Mouse (Mus musculus) embryo, embryonic 10.5 days (tissue): Measurements from ENCODE around the gene Gm26897.

Experiments used
- DNase-seq: peaks from one replicate; pipeline ENCODE4 v3.0.0-alpha.2; 2015; ENCODE audit warnings: low spot score

The Gm26897 gene

DNA sequence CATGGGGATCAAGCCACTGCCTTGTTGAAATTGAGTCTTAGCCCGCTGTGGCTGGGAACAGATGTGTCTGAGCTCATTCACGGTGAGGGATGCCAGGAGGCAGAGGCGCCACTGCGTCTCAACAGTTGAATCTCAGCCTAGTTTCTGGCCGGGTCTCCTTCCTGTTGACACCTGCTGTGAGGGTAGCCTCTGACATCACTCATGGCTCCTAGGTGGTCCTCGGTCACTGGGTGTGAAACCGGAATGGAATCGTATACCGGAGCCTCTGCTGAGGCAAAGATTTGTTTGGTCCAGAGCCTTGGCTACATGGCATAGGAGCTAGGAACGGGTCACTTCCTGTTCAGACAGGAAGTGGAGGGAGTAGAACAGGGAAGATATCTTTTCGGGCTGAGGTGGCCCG lies at the start of gene Gm26897:
Gene Gm26897 (plus strand): TSS at position 74 of the 400 bp plus-strand sequence.
- no peak for DNase-seq

DNA sequence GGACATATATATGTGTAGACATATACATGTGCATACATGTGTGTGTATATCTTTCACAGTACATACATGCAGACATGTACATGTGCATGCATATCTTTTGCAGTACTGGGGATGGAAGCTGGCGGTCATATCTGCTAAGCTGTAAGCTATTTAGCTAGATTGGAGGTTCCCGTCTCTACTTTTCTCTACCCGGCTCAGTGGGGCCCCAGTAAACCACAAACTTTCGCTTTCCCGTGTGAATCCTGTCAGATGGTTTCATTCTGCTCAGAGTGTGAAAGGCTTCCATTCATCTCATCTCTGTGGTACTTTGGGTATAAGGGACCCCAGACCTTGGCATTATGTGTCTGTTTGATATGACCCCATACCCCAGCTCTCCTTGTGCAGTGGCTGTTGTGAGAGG lies 46.4 kb upstream of the Gm26897 start:
- DNase-seq: no peak

DNA sequence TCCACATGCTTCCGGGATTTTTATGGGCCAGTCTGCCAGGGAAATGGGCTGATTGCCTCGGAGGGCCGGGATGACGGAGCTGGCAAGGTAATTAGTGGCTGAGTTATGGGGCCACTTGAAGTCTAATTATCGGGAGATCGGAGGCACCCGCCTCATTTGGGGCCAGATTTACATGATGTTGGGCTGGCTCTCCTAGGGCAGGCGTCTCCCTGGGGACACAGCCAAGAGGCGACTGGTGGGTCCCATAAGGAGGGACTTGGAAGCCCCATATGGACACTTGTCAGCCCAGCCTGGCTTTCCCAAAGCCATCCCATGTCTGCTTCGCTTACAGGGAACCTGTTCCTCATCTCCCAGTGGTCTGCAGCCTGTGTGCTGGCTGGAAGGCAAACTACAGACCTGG lies 45.1 kb upstream of the Gm26897 start:
- no peak for DNase-seq

DNA sequence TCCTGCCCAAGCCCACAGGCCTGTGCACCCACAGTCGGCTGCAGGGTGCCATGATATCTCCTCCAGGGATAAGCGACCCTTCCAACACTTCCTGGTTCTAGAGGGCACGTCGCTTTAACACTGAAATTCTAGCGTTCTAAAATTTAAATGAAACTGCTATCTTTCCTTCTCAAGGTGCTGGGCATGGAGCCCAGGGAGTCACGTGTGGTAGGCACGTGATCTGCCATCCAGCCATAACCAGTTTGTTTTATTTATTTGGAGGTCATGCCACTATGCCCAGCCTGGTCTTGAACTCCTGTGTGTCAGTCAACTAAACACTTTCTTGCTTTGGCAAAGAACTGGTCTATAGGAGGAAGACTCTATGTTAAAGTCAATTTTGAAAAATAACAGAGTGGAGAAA lies 35.7 kb upstream of the Gm26897 start:
- DNase-seq: no peak

DNA sequence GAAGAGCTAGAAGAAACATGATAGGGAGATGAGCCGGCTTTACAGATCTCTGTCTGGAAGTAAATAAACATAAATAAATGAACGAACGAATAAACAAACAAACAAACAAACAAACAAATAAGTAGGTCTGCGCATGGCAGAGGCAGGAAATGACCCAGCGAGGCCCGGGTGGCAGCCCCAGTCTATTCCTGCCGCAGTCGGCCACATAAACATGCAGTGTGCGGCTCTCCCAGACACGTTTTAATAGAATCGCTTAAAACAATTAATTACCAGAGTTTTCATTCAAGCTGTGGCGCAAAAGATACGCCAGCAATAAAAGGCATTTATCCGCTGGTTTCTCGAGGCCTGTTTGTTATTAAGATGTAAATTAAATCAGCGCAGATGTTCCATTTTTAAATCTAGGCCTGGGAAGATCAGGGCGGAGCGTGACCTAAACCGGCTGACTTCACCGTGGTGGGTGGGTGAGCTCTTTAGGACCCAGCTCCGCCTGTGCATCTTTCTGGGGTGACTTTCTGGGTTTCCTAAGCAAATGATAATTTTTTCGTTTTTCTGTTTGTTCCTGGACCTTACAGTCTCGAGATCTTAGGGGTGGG lies 33.9 kb upstream of the Gm26897 start:
- peak; percentile 36 for DNase-seq

DNA sequence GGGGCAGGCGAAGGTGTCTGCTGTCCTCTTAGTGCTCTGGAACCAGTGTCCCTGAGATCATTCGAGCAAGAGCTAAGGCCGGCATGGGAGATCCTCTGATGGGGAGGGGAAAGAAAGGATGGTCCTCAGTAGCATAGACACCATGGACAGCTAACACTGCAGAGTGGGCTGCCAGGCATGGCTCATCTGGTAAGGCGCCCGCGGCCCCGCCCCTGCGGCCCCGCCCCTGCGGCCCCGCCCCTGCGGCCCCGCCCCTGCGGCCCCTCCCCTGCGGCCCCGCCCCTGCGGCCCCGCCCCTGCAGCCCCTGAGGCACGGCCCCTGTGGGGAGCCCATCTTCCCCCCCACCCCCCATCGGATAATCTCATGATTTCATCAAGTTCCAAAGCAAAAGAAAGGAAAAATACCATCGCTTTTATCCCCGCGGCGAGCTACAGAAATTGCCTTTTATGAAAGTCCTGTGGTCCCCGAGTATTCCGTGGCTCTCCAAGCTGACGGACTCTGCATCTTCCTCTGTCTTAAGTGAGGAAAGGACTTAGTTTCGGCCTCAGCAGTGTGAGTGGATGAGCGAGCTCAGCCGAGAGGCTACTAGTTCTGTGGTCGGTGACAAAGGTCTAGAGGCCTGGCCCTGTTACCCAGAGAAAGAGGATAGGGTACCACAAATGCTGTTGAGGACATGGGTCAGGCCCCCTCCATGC lies 31.9 kb upstream of the Gm26897 start:
- peak; percentile 53 for DNase-seq

DNA sequence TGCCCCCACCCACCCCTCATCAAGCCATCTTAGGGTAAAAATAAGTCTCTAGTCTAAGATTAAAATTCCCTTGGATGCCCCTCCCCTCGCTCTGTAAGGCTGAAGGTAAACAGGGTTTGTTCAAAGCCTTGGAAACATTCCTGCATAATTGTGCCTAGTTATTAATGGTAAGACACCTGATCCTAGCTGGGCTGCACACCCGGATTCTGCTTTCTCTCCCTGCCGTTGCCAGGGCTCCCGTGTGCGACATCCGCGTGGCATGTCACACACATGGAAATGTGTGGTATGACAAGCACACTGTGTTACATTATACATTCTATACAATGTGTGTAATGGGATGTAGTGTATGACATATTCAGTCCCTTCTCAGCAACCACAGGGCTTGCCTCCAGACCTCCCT lies 30.1 kb upstream of the Gm26897 start:
- no peak for DNase-seq

DNA sequence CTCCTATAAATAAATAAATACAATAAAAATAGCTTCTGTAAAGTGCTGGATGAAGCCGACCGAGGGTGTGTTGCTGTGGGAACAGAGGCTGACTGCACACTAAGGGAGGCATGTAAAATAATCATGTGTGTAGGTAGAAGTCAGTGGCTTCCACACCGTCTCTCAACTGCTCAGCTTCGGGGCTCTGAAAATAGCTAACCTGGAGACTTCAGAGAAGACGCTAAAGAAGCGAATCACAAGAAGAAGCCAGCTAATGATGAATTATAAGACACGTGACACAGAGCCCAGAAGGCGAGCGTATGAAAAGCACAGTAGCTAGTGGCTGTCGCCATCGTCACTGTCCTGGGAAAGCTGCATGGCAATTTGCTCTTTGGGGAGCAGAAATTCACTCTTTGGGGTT lies 29.4 kb upstream of the Gm26897 start:
- DNase-seq: no peak

DNA sequence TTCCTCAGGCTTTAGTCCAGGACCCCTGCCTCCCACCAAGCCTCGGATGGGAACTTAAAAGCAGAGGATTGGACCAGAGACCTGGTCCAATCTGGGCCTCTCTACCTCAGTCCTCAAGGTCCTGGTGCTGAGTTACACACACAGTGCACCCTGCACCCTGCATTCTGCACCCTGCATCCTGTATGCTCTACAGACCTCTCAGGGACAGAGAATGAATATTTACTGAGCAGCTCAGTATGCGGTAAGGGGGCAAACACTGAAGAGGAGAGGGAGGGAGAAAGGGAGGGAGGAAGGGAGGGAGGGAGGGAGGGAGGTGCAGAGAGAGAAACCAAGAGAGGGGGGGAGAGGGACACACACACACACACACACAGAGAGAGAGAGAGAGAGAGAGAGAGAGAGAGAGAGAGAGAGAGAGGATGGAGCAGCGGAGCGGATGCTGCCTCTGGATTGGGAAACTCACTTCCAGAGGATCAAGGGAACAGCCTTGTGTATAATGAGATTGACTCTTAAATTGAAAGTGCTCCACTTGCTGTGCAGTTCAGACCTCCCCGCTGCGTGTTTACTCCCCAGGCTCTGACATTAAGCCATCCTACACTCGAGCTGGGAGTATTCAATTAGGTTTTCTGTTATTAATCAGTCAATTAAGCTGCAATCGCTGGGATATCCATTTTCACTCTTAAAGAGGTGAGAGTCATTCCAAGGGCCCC lies 24.4 kb upstream of the Gm26897 start:
- no peak for DNase-seq

DNA sequence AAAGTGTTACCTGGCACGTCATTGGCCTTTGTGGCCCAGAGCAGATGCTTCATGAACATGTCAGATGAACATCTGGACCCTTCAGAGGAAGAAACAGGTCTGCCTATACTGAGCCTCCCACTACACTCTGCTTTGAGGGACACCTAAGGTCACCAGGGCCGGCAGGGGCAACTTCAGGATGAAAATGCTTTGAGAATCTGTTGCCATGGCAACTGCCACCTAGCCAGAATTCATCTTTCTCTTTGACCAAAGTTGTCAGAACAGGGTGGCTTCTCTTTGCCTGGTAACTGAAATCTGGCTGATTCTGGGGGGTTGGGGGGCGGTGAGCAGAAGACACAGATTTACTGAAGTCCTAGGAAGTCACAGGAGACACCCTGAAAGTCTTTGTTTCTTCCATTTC lies 14.7 kb upstream of the Gm26897 start:
- no peak for DNase-seq

DNA sequence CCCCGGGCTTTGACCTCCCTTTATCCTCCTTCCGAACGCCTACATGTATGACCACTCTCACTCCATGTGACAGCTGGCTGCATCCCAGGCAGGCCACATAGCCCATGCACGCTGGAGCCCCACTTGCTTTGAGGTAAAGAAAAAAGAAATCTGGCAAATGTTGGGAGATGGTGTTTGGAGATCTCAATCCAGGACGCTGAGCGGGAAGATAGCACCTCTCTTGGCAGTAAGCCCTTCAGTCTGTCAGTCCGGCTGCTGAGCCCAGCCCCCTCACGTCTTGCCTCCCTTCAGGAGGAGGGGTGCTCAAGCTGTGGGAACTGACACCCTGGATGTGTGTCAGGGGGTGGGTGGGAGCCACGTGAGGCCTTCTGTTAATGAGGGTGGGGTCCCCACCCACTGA lies 13.0 kb upstream of the Gm26897 start:
- no peak for DNase-seq

DNA sequence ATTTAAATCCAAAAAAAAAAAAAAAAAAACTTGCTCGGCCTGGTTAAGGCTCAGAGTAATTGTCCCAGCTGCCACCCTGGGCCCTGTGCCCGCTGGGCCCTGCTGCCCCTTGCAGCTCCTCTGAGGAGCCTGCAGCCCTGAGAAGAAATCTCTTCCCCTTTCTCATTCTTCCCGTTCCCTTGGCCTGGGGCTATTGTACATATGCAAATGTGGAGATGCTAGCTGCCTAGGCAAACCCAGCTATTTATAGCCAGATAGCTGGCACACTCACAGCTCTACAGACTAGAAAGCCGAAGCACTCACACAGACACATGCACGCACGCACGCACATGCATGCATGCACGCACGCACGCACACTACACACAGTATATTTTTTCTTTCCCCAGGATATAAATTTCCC lies 9.0 kb upstream of the Gm26897 start:
- DNase-seq: peak; percentile 53

DNA sequence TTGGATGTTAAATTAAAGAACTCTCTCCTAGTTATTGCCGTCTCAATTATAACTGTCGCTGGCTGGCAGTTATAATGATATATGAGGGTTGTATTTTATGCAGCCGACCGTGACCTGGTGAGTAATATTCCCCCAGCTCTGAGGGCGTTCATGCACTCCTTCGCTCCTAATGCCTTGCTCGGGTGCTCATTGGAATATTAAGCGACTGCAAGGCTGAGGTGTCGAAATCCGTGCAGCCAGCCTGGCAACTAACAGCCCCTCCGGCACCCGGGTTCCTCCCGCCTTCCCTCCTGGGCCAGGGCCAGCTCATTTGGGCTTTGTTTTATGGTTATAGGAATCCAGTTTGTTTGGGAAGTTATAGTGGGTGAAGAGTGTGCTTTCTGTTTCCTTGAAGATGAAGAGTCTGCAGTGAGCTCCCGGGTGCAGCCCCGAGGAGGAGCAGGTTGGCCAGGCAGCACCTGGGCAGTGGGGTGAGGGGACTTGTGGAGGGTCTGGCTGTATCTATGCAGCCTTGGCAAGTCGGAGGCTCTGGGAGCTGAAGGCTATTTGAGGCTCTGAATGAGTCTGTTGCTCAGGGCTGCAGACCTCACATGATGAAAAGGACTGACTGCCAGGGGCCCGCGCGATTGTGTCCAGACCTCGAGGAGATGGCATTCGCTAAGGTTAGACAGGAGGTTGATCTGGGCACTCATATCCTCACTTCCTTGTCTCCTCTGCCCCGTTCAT lies 8.4 kb upstream of the Gm26897 start:
- DNase-seq: no peak

DNA sequence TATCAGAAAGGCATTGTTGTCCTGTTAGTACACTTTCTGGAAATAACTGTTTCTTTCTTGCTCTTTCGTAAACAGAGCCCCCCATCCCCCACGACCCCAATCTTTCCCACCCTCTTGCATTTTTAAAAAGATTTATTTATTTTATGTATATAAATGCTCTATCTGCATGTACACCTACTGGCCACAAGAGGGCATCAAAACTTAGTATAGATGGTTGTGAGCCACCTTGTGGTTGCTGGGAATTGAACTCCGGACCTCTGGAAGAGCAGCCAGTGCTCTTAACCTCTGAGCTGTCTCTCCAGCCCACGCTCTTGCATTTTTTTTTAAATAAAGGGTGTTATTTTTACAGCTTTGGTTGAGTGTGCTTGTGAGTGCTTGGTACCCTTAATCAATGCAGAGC lies 5.3 kb upstream of the Gm26897 start:
- DNase-seq: no peak

DNA sequence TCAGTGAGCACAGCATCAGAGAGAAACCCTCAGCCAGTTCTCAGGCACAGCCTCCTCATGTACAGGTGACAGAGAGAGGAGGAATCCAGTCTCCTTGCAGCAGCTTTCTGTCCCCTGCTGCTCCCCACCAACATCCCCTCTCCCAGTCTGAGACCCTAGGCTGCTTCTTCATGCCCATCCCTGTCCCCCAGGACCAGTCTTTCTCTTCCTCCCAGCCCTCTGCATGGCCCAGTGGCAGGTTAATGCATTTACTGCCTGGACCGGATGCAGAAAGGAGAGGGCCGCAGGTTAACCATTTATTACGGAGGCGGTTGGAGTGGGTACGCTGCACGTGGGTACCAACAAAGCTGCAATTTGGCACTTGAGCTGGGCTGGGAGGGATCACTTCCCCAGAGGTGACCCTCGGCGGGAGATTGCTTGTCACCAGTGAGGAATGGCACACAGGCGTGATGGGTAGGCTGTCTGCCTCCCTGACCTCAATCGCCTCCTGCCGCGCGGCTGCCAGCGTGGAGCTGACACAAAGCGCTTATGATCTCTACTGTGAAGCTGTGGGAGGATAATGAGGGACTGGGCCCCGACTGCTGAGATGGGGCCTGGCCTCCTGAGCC lies 3.1 kb upstream of the Gm26897 start:
- peak; percentile 47 for DNase-seq

DNA sequence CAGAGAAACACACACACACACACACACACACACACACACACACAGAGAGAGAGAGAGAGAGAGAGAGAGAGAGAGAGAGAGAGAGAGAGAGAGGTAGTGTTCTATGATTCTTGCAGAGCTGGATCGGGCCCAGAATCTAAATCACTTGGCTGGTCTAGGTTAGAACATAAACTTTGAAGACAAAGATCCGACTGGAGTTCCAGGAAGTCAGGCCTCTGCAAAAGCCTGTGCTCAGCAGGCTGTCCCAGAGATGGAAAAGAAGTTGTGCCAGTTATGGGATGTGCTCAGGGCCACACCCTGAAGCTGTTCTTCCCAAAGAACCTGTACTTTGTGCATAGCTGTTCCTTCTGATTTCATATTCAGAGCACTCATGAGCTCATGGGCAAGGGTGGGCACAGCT lies 1.5 kb upstream of the Gm26897 start:
- no peak for DNase-seq

DNA sequence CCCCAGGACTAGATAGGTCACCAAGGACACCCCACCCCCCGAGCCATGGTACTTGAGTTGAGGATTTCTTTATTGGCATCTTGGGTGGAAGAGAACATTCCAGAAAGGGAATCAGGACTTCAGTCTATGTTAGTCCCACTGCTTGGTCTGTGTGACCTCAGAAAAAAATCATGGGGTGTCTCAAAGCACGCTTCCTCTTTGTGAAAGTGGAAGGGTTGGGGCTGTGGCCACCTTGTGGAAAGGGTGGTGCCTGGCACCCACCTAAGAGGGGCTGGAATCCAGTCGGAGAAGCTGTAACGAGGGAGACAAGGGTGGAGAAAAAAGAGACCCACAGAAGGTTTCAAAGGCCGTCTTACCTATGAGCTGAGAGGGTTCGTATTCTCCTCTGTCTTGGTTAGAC lies 5.8 kb downstream of the Gm26897 start:
- DNase-seq: no peak

DNA sequence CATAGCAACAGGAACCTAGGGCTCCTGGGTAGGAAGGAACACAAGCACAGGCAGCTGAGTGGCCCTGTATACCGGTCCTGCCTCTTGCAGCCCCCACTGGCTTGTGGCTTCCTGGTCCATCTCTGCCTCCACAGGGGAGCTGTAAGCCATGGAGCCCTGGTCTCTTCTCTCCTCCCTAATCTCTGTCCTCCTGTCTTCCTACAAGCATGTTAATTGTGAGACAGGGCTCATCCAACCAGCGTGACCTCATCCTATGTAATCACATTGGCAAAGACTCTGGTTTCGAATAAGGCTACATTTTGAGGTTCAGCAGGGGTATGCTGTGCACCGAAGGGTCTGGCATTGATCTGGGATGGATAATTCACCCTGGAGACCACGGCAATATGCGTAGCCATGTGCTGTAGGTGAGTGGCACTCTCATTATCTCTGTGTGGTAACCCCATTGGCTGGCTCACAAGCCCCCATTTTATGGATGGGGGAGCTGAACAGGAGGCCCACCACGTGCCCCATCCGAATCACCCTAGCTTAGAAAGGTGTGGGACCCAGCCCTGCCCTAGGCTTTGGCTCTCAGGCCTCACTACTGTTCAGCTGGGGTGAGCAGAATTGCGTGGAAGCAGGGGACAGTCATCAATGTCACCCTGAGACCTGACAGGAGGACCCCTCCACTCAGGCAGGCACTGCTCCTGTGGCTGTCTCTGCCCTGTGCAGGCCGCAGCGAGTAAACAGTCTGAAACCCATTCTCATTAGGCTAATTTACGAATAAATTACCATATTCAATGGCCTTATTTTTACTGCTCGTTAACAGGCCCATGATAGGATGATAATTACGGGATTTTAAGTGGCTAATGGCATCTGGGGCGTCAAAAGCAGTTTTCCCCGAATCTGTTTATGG lies 6.9 kb downstream of the Gm26897 start:
- no peak for DNase-seq

DNA sequence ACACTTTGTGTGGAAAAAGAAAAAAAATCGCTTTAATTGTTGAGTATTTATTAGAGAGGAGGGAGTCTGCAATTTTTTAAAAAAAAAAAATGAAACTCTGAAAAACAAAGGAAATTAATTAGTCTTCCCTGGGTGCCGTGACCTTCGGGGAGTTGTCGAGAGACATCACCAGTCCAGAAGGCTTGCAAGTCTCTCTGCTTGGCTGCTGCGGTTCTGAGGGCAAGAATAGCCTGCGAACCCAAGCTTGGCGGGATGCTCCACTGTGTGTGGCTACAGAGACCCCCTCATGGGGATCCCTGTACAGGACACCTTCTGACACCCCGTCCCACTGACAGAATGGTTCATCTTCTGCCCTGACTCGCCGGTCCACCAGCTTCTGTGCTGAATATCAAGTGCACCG lies 7.6 kb downstream of the Gm26897 start:
- no peak for DNase-seq

DNA sequence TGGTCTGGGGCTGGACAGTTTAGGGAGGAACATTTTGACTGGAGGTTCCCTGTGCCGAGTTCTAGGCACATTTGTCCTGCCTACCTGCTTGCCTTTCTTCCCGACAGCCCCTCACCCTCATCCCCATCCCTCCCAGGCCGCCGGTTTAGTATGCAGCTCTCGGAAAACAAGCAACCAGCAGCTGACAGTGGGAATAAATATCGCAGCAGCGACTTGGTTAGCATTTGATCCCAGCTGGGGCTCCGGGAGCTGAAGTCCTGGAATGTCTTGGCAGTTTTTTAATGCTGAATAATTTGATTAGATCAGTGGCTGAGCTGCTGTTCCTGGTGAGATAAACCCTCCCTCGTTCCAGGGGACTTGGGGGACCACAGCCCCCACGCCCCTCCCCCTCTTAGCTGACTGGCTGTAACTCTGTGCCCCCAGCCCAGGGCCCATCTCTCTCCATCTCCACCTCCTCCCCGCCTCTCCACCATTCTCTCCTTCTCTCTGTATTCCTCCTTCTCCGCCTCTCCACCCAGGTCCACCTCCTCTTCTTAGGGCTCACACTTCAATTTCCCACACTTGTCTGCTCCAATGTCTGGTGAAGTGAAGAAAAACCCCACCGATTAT lies 8.7 kb downstream of the Gm26897 start:
- no peak for DNase-seq

DNA sequence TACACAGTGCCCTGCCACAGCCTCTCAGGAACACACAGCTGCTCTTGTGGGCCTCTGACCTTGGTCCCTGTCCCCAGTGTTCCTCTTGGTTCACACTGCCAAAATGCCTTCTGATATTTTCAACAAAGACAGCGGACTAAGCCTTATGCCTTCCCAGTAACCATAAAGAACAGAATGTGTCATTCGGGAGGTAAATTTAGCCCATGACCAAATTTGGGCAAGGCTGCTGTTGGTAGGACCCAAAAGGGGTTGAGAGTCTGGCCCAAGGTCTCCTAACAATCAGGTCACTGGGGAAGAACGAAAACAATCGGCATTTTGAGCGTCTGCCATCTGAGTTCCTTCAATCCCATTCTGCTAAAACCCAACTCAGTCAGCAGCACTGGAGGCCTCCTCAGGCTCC lies 15.9 kb downstream of the Gm26897 start:
- DNase-seq: no peak
